Mouse (Mus musculus): Measurements from ENCODE around the gene Lin28a.

GRCm38 (mm10) chr4:134047648-134048047, 29.0 kb upstream of the Lin28a start:
- TF ChIP-seq FLI1 (IDR thresholded peaks at IDR 0.05; ENCODE audit: low read length): no peak
- TF ChIP-seq GATA1 (IDR thresholded peaks at IDR 0.05; ENCODE audit: borderline replicate concordance, low read length): no peak

All from megakaryocyte, embryonic 14.5 days (primary cell).